Mouse (Mus musculus): ENCODE results near the gene Sfxn5.

Sfxn5 gene

DNA sequence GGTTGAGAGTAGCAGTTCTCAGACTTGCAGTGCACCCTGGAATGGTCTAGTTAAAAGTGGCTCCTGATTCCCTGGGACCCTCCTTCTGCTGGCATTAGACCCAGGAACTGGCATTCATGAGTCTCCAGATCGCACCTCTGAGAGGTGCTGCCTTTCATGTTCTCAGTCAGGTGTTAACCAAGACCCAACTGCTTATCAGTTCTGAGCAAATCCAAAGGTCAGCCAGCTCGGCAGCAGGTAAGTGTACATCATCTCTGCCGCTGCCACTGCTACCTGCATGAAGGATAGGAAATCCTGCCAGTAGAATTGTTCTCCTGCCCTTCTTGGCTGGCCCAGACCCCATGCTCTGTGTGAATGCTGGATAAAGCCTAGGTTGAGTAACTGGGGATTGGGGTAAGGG, 102.5 kb downstream of the Sfxn5 start:
- DNase-seq, result no peak

DNA sequence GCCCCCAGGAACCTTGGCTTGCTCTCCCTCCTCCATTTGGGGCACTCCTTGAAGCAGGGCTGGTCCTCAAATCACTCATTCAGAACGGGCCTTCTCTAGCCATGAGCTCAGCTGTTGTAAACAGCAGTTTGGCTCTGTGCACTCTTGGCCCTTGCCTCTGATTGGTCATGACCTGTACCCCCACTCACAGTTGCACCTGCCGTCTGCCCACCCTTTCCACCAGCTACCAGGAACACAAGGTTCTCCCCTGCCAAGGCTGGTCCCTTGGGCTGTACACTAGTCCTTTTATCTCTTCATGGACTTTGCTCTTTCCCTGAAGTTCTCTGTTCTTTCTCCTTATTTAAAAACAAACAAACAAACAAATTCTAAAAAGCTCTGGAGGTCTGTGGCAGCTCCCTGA, 105.7 kb downstream of the Sfxn5 start:
- no peak for DNase-seq

DNA sequence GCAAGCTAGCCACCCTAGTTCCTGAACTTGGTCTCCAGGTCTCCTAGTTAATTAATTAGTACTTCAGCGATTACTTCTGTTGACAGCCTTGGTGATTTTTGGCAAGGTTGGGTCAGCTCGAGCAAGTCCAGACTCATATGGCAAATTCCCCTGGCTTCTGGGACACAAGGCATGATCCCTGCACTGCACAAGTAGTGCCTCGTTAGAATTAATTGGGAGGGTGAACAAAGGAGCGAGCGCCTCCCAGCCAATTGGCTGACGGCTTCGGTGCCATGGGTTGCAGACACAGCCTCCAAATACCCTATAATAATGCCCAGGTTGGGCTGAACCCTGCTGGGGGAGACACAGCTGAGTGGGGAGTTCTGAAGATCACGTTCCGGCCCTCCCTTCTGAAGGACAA, 106.7 kb downstream of the Sfxn5 start:
- DNase-seq, result no peak

DNA sequence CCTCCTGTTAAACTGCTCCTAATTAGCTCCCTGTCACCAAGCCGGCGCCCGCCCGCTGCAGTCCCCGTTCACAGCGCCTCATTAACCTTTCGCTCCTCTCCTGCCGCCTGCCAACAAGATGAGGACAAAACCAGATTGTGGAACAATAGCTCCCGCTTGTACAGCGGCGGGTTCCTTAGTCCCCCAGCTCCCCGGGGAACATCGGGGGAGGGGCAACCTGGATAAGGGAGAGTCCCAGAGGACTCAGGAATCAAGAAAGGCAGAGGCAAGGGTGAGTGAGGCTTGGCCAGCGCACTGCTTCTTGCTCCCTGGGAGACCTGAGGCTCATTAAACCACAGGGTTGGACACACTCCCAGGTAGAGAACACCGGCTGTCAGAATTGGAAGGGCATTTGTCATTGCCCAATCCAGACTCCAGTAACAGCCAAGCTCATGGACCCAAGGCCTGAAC, 108.8 kb downstream of the Sfxn5 start:
- peak; percentile 72 to 73 for DNase-seq

DNA sequence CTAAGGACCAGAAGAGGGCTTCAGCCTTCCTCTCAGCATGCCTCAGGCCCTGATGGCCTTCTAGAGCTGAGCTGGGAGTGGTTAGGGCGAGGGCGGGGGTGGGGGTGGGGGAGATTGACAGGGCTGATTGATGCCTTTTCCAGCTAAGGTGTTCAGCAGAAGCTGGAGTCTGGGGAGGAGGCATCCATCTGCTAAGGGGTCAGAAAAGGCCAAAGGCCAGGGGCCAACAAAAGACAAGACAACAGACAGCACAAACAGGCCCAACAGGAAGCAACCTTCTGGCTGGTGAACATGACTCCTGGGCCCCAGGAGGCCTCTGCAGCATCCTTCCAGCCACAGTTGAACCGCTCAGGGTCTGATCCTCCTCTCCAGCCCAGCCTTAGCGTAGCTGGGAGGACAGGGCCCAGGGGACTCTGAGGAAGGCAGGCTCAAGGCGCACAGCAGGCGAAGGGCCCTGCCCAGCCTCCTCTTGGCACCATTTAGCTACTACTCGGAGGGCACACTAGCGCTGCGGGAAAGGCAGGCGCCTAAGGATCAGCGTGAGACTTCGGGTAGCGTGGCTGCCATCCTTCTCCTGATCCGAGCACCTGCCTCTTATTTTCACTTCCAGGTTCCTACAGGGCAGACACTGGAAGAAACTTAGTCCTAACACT, 109.6 kb downstream of the Sfxn5 start:
- DNase-seq, result peak in 1 of 2 experiments; percentile 54

DNA sequence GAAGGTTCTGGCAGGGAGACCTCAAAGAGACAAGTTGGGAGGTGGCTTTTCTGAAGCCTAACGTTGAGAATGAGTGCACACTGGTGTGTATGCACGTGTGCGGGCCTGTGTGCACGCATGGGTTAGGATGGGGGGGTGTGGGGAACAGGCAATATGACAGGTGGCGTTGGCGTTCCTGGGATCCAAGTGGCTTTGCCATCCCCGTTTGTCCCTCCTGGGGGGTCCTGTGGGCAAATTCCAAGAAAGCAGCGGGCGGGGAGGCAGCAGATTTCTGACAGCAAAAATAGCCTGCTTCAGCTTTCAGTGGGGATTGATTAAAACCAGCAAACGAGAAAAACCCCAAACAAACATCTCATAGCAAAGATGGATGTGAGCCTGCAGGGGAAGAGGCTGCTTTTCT, 110.7 kb downstream of the Sfxn5 start:
- DNase-seq, result peak; percentile 79 to 89

DNA sequence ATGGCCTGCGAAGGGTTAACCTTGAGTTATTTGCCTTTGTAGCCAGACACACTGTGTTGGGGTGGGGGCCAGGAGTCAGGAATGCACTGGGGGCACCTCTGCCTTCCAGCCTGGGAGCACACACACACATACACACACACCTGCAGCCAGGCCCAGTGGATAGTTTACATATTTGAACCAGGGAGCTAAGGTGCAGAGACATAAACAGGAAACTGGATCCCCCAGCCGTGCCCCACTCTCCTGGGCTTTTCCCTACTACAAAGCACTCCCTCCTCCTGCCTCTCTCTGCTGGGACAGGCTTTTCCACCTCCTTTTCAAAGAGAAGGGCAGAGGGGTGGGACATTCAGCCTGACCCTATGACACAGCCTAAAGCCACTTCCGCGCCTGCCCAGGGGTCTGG, 112.3 kb downstream of the Sfxn5 start:
- DNase-seq, result no peak

DNA sequence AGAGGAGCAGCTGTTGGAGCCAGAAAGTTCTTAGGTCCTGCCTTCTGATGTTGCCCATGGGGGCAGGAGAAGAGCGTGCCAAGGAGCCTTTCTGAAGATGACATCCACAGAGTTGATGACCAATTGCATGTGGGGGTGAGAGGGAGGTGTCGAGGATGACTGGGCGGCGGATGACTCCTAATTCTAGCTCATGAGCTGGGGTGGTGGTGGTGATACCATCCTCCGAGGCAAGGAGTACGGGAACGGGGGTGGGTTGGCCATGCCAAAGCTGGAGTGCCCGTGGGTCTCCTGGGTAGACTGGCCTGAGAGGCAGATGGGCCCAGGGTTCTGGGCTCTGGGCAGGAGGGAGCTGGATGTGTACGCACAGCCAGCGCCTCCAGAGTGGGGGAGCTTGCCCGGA, 113.5 kb downstream of the Sfxn5 start:
- DNase-seq, result peak in 1 of 2 experiments; percentile 34

DNA sequence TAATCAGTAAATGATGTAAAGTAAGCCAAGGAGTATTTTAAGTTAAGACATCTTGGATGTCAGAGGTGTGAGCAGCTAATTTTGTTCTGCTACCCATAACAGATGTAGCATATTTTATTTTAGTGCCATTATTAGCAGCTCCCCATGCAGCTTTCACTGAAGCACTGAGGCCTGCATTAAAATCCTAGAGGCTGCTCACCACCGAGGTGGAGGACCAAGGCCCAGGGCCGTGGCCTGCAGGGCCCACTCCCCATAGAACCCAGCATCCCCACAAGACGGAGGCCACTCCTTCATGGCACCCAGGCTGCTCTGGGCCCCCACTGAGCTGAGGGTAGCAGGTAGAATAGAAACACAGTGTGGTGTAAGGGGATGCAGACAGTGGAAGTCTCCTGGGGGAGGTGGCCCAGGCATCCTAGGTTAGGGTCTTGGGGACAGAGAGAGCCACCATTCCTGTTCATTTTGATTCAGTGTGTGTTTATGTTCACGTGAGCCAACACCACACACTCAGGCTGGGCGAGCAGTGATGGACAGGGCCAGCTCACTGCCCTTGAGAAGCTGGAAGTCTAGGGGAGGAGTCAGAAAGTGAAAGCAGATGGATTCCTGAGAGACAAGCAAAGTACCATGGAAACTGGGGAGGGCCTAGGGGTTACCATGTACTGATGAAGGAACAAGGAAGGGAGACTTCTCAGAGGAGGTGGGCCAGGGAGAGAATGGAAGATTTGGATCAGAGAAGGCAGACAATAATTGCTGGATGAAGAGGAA, 114.4 kb downstream of the Sfxn5 start:
- DNase-seq, result no peak

DNA sequence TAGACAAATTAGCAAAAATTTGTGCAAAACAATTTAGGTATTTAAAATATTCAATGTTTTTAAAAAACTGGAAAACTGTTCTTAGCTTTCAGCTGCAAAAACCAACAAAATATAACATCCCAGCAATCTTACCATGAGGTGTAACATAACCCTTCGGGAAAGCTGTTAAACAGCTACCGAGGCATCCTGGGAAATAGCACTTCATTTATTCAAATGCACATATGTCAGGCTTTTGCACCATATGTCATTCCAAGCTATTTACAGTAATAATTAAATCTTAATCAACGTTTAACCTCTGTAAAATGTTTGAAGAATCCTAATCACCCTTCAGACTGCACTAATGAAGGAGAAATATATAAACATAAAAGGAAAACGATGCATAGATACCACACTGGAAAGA, 115.0 kb downstream of the Sfxn5 start:
- no peak for DNase-seq

DNA sequence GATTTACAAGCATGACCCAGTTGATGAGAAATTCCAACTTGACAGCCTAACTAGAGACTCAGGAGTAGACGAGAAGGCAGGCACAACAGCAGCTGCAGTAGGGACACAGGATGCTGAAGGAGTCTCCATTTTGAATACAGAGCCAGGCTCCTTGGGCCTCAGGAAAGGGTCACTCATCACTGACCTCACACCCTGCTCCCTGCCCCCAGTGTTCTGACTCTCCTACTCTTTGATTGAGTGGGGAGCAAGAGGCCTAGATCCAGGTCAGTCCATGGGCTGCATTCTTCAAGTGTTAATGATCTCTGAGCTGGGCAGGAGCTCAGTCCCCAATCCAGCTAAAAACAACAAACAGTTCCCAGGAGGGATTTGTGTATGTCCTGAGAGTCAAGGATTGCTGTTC, 122.5 kb downstream of the Sfxn5 start:
- no peak for DNase-seq

DNA sequence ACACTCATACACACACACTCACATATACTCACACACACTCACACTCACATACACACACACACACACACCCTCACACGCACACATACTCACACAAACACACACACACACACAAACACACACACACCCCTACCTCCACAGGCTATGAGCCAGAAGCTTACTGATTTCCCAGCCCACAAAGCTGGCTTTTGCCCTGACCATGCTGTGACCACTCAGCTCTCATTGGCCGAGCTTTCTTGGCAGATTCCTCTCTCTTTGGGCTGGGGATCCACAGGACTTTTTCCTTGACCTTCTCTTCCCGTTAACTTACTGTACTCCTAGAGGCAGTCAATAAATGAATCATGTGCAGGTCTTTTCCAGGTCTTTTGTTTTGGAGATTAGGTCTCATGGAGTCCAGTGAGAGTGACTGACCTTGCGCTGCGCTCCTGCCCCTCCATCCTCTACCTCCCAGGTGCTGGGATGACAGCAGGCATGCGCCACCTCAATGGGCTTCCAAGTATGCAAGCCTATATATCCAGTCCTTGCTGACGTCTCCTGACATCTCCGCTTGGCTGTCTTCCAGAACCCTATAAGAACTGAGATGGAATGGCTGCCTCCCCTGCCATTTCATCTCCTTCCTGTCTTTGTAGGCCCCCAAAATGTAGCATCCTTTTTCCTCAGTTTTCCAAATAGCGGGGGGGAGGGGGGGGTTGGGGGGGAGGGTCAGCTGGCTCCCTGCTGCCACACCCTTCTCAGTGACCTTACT, 123.8 kb downstream of the Sfxn5 start:
- DNase-seq, result peak; percentile 77 to 84

DNA sequence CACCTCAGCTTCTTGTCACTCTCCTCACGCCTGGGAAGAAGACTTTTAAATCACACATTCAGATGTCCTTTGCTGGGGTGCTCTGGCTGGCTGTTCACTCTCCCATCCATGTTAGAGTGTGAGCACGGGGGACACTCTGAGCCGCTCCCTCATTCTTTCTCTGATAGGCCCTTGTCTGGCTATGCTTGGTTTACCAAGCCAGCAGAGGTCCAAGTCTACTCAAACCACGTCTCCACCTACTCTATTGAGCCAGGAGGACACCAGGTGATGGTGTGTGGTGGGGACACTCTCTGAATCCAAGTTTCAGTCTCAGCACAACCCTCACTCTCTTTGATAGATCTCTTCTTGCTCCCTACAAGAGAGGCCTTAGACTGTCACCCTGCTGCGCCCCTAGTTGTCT, 125.9 kb downstream of the Sfxn5 start:
- no peak for DNase-seq

DNA sequence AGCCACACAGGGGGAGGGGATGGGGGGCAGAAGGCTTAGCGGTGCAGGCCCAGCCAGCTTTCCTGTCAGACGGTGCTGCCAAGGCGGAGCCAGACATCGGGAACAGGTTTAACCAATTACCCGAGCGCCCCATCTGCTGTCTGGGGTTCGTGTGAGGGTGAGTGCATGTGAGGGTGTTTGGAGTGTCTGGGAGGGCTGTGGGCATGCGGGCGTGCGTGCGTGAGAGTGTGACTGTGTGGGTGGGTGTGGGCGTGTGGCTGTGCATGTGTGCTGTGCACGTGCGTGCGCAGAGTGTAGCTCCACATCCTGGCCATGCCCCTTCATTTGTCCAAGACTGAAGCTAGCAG, 126.3 kb downstream of the Sfxn5 start:
- peak in 1 of 2 experiments; percentile 49 for DNase-seq

DNA sequence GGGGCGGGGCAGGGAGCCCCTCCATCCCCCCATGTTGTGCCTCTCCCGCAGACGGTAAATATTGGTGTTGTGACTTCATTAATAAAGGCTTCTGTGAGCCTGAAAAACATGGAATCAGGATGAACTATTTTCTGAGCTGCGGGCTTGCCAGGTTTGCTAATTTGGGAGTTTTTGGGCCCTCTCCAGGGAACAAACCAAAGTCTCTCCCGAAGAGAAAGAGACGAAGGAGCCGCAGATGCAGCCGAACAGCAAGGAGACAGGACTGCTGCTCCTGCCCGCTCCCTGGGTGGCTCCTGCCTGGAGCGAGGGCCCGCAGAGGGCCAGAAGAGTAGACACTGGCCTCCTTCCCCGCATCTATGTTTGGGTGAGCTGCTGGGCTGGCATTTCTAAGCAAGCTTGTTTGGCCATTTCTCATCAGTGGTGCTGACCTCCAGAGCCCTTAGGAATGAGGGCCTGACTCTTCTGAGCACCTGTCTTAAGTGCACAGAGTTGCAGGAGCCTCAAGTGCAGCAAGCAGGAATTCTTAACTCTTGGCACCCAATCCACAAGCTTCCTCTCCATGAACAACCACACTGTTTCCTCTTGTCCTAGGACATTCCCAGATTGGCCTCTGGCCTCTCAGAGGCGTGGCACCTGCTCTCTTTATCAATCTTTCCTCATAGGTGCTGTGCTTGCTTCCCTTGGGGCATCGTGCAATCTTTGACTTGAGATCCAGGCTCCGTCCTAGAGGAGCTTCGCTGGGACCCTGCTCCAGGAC, 126.9 kb downstream of the Sfxn5 start:
- DNase-seq, result peak in 1 of 2 experiments; percentile 30

DNA sequence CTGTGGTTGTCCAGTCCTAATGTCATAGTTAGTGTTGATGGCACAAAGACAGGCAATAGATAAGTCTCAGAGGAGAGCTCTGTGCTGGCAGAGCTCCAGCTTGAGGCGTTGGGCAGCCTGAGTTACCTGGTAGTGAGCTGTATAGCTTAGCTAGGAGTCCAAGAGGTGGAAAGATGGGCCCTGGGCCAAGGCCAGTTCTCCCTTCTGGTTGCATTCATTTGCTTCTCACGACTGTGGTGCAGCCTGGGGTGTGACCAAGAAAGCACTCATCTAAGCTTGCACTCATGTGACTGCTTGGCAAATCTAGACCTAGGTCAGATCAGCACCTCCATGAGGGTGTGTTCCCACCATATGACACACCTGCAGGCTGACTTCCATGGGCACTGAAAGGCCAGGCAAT, 135.3 kb downstream of the Sfxn5 start:
- DNase-seq, result peak in 1 of 2 experiments; percentile 34

DNA sequence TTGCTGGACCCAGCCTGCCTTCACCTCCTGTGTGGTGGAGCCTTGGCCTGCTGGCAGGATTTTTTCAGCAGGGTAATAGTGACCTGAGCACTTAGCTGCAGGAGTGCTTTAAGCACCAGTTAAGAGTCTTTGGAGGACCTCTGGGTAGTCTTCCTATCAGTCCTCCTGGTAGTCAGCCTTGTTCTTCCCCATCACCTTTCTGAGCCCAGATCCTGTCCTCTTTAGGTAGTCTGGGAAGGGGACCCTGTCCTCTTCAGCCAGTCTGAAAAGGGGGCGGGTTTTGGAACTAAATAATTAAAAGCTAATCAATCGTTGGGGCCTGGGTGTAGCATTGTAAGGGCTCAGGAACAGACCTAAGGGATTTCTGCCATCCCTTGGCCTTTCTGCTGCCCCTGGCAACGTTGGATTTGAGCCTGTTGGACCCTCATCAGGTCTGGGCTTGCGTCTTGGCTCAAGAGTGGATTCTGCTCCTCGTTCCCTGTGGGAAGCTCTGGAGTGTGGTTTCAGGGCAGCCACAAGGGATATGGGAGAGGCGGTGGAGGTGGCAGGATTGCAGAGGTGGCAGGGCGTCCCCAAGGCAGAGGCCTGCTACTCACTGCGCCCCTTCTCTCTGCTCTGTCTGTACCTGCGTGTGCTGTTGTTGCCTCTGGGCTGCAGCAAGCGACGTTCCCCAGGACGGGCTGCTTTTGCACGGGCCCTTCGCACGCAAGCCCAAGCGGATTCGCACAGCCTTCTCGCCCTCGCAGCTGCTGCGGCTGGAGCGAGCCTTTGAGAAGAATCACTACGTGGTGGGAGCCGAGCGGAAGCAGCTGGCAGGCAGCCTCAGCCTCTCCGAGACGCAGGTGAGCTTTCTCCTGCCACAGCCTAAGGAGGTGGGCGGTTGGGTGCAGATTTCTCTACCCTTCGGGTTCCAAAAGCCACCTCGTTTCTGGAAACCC, 139.6 kb downstream of the Sfxn5 start:
- DNase-seq, result peak; percentile 58 to 59

DNA sequence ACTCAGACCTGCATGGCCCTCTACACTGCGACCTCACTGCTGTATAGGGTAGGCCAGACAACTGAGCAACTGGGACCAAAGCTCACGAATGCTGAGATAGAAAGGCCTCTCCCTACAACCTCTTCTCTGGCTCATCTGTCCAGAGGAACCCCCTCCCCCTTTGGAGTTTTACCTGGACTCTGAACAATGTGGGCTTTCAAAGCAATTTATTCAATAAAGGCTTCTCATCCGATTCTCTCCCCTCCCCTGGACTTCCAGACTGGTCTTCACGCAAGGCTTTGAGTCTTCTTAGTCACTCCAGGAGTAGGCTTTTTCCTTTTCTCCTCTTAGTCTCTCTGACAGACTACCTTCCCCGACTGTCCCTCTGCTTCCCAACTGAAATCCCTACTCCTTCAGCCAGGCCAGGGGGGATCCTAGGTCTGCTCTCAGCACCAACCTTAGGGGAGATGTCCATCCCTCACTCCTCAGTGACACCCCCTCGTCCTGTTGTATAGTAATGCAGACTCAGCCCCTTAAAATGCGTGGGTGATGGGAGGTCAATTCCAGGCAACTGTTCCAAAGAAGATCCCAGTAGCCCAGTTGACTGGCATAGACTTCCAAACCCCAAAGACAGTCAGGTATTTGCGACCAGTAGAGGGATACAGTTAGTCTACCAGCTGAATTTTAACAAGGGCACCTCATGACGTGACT, 141.3 kb downstream of the Sfxn5 start:
- DNase-seq, result no peak

DNA sequence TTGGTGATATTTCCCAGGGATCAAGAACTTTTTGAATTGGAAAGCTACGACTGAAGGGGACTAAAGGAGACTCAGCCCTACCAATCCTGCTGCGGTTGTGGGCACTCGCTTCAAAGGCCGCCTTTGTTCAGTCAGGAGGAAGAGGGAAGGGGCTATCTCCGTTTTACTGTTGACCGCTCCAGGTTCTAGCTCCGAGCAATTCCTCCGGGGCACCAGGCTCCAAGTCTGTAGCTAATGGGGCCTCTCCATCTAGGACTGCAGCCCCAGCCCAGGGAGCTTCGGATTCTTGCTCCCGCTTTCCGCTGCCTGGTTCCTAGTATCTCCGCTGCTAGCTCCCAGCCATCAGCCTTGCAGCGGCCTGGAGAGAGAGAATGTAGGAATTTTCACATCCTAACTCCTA, 142.6 kb downstream of the Sfxn5 start:
- DNase-seq, result peak in 1 of 2 experiments; percentile 22

DNA sequence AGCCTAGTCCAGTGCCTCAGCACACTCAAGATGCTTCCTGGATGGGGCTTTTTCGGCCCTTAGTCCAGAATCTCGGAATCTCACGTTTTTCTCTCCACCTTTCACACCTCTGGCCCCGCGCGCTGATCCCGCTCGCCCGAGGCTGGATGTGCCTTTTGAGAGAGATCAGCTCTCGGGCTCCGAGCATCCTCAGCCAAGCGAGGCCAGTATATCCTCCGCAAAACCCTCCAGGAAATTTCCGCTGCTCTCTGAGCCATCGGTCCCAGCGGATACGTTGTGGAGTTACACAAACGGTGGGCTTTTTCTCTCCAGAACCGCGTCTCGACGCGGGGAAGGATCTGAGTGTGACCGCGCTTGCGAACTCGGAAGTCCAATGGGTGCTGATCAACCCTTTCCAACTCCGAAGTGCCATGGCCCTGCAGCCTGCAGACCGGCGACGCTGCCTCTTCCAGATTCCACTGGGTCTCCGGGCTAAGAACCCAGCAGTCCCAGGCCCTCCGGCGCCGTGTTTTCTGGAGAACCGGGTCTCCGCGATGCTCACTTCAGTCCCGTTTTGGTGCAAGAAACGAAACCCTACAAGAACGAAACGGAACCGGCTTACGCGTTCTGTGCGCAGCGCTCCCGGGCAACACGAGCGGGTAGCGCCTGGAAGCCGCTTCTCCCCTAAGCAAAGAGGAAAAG, 143.2 kb downstream of the Sfxn5 start:
- DNase-seq, result peak; percentile 58 to 68

DNA sequence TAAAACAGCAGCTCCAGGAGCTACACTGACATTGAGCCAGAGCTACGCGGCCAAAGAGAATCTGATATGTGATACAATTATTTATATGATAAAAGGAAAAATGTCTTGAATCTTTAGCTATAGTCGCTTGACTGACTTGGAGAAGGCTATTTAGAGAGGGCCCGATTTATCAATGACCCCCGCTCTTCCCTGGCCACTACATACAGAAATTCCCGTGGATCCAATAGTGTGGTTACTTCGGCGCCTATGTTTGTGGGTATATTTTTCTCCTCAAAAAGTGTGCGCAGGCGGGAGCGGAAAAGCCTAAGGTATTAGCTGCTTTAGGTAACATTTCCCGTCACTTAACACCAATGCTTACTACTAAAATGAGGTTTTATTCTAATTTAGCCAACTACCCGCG, 143.9 kb downstream of the Sfxn5 start:
- no peak for DNase-seq
